Mouse (Mus musculus) liver, postnatal 0 days (tissue): ENCODE results near the gene Erp27.

Source experiments
- CTCF ChIP-seq: sonication (generic); IDR thresholded peaks from 2 replicates; pipeline ENCODE4 v1.5.1; 2016; ENCODE audit warnings: antibody characterized with exemption, low read depth
- EP300 ChIP-seq: IDR thresholded peaks from 2 replicates; pipeline ENCODE4 v1.6.1; 2016; ENCODE audit warnings: antibody characterized with exemption, low read depth, mild to moderate bottlenecking

DNA sequence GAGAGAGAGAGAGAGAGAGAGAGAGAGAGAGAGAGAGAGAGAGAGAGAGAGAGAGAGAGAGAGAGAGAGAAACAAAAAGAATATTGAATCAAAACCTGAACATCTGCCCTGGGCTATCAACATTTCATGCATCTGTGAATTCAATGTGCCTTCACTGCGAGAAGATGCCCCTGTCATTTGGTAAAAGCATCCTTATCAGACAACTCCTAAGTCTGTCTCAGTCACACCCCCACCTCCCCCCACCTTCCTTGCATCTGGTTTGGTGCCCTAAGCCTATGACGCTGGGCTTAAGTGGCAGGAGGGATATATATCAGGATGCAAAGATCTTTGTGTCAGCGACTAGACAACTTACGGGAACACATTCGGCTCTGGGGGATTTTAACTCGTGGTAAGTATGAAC is 32.2 kb upstream of the Erp27 start:
- no peak for TF ChIP-seq CTCF
- no peak for TF ChIP-seq EP300
